Mouse (Mus musculus) cerebellum, adult 2 months (tissue): ENCODE measurements around the gene Capn1.

Source experiments
- CTCF ChIP-seq: fragments of 200-500 bp; IDR thresholded peaks from 2 replicates; pipeline ENCODE4 v1.5.1; 2011; ENCODE audit warnings: low read depth, mild to moderate bottlenecking, control low read depth, low read length, moderate library complexity, borderline replicate concordance; ENCODE audit not compliant: insufficient read depth
- POLR2A ChIP-seq: fragments of 200-500 bp; IDR thresholded peaks from 2 replicates; pipeline ENCODE4 v1.6.1; 2011; ENCODE audit warnings: low read length, control low read depth, borderline replicate concordance; ENCODE audit not compliant: insufficient read depth

DNA sequence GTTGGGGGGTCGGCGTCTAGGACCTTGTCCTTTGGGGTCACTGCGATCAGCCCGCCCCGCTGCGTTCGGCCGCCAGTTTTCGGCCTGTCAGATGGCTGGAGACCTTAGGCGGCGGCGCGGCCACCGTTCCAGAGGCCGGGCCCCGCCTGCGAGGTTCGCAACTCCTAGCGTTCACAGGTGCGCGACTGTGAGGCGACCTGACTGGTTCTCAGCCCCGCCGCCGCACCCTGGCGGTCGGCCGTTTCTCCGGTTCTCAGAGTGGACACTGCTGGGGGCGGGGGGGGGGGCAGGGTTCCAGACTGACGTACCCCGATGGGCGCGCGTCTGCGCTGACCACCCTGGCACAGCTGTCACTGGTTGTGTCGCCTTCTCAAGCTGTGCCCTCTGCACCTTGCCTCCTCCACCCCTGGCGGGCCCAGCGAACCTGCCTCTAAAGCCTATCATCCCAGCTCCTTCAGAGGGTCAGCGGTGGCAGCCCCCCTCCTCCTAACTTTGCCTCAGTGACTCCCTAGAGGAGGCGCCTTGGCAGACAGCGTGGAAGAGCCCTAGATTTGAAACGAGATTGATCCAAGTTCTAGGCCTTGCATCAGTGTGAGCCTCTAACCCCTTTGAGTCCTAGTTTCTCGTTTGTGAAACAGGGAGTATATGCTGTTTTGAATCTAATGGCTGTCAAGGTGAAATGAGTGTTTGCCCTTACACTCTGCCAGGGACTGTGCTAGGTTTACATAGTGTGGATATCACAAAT lies 31.6 kb upstream of the Capn1 start:
- TF ChIP-seq POLR2A: no peak
- no peak for TF ChIP-seq CTCF
